Mouse (Mus musculus) cerebellum, adult 2 months (tissue): ENCODE results near the gene Man1c1. TPM values are rescaled to one million over a fixed set of nuclear protein-coding genes. Genes with fewer than 3 reads are reported as not detected.
A peak's percentile ranks its signal among the peaks of the same experiment; 100 is the strongest.

ENCODE experiments used
- DNase-seq, 2 experiments: peaks; one replicate each; pipeline ENCODE4 v3.0.0; 2021
- H3K27ac ChIP-seq: fragments of 200-500 bp; 2 replicates; pipeline ENCODE4 v1.5.1; 2012; ENCODE audit warnings: low read length, control low read depth, inconsistent platforms; ENCODE audit not compliant: insufficient read depth
- H3K27me3 ChIP-seq: fragments of 200-500 bp; 2 replicates; pipeline ENCODE4 v1.6.1; 2012; ENCODE audit warnings: inconsistent platforms, mild to moderate bottlenecking, low read length, moderate library complexity; ENCODE audit not compliant: control insufficient read depth, insufficient read depth
- H3K4me1 ChIP-seq: fragments of 200-500 bp; 2 replicates; pipeline ENCODE4 v1.6.1; 2011; ENCODE audit warnings: low read length; ENCODE audit not compliant: control insufficient read depth, insufficient read depth
- H3K4me3 ChIP-seq: fragments of 200-500 bp; replicated peaks from 2 replicates; pipeline ENCODE3; 2011; ENCODE audit warnings: mild to moderate bottlenecking, low read depth, low read length, control low read depth; ENCODE audit not compliant: insufficient read depth
- CTCF ChIP-seq: fragments of 200-500 bp; IDR thresholded peaks from 2 replicates; pipeline ENCODE4 v1.5.1; 2011; ENCODE audit warnings: low read depth, mild to moderate bottlenecking, control low read depth, low read length, moderate library complexity, borderline replicate concordance; ENCODE audit not compliant: insufficient read depth
- POLR2A ChIP-seq: fragments of 200-500 bp; IDR thresholded peaks from 2 replicates; pipeline ENCODE4 v1.6.1; 2011; ENCODE audit warnings: low read length, control low read depth, borderline replicate concordance; ENCODE audit not compliant: insufficient read depth
- WGBS: fragments of 180-500 bp; shearing (Covaris S2); methylation state at CpG from one replicate; pipeline ENCODE4 v1.1.7; 2018; 5-methylcytosine and 5-hydroxymethylcytosine counted together
- polyA plus RNA-seq: library from polyadenylated mRNA; depleted of rRNA; stranded (reverse); fragments of >200 nt; gene quantifications from 2 replicates; pipeline ENCODE4 v1.2.3, GENCODE M21; 2012

The Man1c1 gene
- polyA plus RNA-seq, 1 experiment = 30.1 TPM

DNA sequence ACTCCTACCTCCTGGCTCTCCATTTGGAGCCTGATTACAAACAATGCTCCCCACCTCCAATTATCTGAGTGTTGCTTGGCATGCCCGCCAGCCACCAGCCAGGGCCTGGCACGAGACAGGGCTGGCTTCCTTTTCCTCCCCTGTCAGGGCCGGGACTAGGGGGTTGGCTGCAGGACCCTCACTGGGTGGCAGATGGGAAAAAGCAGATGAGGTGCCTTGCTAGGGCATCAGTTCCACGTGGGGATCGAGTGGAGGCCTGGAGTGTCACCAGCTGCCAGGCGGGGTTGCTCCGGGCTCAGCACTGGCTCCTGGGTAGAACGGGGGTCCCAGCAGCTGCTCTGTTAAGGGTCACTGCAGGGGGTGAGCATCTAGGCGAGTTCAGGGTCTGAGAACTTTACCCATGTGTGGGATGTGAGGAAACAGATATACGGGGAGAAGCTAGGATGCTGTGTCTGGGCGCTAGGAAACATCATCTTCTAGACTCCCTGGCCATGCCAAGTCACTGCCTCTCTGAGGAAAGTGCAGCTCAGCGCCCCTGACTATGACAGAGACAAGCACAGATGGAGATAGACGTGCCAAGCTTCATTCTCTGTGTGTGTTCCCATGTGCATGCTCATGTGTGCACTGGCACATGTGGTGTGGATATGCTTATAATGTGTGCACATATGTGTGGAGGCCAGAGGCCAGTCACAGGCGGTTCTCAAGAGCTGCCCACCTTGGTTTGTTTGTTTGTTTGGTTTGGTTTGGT is 133.2 kb downstream of the Man1c1 start:
- peak overlapping the region; percentile 29 for H3K27ac ChIP-seq
- 24% methylated on average over 14 of the region's 14 CpGs for WGBS

DNA sequence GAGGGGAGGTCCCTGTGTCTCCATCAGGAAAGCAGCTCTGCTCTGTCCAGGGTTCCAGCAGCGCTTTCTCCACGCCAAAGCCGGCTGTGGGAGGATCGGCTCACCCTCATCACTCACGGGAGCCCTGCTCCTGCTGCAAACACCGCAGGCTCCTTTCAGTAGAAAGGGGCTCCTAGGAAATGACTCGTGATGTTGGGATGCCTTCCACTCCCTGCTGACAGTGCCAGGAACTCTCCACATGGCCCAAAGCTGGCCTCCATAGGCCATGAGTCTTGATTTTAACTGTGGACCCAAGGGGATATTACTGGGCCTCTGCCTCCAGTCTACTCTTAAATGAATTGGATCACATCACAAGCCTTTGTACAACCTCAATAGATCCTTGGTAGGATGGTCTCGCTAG is 134.3 kb downstream of the Man1c1 start:
- 78% methylated on average over 8 of the region's 8 CpGs for WGBS
- H3K4me1 ChIP-seq = peaks cover 36% of the 10 kb centered on the region
- H3K27ac ChIP-seq = no peak overlapping the region; the same call in 1 of the 2 replicates
- H3K27me3 ChIP-seq = no peaks in the 10 kb centered on the region
- DNase-seq = no peak
- H3K4me3 ChIP-seq = no peak overlapping the region
- TF ChIP-seq CTCF (no peak), POLR2A (no peak)

More for the DNA sequence above, 133.2 kb downstream of the Man1c1 start:
- no peak for DNase-seq
- Histone ChIP-seq H3K4me3 (no peak overlapping the region), H3K4me1 (peaks cover 41% of the 10 kb centered on the region), H3K27me3 (no peaks in the 10 kb centered on the region)
- no peak for TF ChIP-seq POLR2A
- TF ChIP-seq CTCF = no peak

DNA sequence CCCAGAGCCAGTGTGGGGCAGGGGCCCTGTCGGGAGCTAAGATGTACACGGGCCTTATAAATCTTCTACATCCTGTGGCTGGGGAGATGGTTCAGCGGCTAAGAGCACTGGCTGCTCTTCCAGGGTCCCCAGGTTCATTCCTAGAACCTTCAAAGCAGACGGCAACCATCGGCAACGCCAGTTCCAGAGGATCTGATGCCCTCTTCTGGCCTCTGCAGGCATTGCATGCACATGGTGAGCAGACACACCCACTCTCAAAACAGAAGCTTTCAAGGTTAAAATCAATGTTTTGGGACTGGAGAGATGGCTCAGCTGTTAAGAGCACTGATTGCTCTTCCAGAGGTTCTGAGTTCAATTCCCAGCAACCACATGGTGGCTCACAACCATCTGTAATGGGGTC is 134.9 kb downstream of the Man1c1 start:
- TF ChIP-seq CTCF = peak; percentile 53
- no peak for TF ChIP-seq POLR2A
- Histone ChIP-seq H3K4me1 (peaks cover 42% of the 10 kb centered on the region), H3K27me3 (no peaks in the 10 kb centered on the region), H3K4me3 (no peak overlapping the region), H3K27ac (no peak overlapping the region)
- WGBS = 72% methylated on average over 6 of the region's 6 CpGs
- no peak for DNase-seq

DNA sequence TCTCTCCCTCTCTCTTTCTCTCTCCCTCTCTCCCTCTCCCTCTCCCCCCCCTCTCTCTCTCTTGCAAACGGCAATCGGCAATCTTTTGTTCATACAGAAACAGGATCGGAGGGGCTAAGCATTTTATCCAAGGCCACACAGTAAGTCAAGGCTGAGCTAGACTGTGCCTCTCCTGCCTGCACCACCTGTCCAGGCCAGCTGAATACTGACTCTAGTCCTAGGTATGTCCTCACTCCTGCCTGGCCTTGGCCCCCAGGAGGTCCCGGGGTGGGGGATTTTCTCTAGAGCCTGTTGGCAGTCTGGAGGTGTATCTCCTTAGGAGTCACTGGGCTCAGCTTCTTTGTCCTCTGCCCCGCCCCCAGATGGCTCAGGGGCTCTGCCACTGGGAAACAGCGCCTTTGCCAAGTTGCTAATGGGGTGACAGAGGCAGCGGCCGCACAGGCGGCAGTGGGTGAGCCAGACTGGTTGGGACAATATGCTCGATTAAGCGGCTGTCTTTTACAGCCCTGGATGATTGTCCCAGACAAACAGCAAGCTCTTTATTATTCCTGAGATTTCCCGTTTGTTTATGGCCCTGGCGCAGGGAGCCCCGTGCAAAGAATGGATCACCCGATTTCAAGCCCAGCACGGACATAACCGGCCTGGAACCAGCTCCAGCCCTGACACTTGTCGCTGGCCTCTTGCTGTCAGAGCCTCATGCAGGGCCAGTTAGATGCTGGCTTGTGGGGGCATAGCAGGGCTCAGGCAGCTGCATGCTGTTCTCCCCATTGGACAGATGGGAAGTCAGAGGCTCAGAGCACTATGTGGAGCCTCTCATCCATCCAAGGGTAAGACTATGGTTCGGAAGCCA is 136.5 kb downstream of the Man1c1 start:
- WGBS = 25% methylated on average over 19 of the region's 19 CpGs
- peaks cover 54% of the 10 kb centered on the region for H3K4me1 ChIP-seq
- H3K27ac ChIP-seq = peak overlapping the region; percentile 4; the same call in 1 of the 2 replicates
- H3K27me3 ChIP-seq = no peaks in the 10 kb centered on the region
- TF ChIP-seq CTCF (no peak), POLR2A (no peak)
- no peak overlapping the region for H3K4me3 ChIP-seq
- DNase-seq = peak; percentile 62 to 66

DNA sequence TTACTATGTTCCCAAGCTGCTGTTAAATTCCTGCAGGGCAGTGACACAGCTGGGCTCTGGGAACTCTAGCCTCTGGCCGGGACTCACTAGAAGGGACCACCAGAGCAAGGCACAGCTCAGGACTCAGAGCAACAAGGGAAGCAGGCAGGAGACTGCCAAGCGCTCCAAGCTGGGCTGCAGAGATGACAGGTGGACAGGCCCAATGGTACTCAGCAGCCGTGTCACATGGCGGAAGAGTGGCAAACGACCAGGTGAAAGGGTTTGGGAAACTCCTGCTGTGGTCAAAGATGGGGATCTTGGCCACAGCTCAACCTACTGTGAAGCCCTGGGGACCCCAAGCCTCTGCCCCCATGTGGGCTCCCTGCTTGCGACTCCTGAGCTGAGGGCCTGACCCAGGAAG is 140.0 kb downstream of the Man1c1 start:
- peaks cover 47% of the 10 kb centered on the region for H3K4me1 ChIP-seq
- H3K4me3 ChIP-seq = no peak overlapping the region
- H3K27me3 ChIP-seq = no peaks in the 10 kb centered on the region
- TF ChIP-seq CTCF = no peak
- H3K27ac ChIP-seq = peak overlapping the region; percentile 2; the same call in 1 of the 2 replicates
- 33% methylated on average over 6 of the region's 6 CpGs for WGBS
- no peak for DNase-seq

DNA sequence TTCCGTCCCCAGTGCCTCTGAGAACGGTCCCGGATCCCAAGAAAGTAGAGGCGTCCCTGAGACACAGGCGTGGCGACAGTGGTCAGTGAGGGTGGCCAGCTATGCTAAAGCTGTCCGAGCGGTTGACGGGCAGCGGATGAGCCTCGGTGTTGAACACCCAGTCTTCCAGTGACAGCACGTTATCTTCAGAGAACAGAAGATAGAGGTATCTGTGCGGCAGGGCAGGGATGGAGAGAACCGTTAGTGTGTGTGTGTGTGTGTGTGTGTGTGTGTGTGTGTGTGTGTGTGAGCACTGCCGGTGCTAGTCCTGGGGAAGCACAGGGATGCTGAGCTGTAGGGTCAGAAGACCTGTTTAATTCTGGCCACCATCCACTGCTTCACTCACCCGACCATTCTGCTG is 140.5 kb downstream of the Man1c1 start:
- Histone ChIP-seq H3K27ac (peak overlapping the region; percentile 2; the same call in 1 of the 2 replicates), H3K4me1 (peaks cover 43% of the 10 kb centered on the region), H3K27me3 (no peaks in the 10 kb centered on the region), H3K4me3 (no peak overlapping the region)
- 71% methylated on average over 16 of the region's 16 CpGs for WGBS
- DNase-seq = no peak
- TF ChIP-seq CTCF (no peak), POLR2A (no peak)

DNA sequence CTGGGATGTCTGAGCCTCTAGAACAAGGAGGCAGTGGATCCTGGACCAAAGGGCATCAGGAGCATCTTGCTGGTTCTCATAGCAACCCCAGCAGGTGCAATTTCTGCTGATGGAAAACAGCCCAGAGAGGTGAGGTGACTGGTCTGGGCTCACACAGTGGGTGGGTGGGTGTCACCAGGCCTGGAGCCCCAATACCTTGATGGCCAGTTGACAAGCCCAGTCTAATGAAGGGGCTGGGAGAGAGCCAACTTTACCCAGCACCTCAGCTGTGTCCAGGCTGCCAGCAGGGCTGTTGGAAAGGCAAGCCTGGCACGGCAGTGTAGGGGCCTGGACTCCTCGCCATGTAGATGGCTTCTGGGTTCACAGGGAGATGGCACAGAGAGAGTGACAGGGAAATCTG is 142.1 kb downstream of the Man1c1 start:
- Histone ChIP-seq H3K27ac (peak overlapping the region; percentile 20; the same call in 1 of the 2 replicates), H3K4me3 (no peak overlapping the region), H3K27me3 (no peaks in the 10 kb centered on the region), H3K4me1 (peaks cover 29% of the 10 kb centered on the region)
- TF ChIP-seq CTCF (no peak), POLR2A (no peak)
- peak; percentile 61 to 71 for DNase-seq
- 15% methylated on average over 2 of the region's 2 CpGs for WGBS

DNA sequence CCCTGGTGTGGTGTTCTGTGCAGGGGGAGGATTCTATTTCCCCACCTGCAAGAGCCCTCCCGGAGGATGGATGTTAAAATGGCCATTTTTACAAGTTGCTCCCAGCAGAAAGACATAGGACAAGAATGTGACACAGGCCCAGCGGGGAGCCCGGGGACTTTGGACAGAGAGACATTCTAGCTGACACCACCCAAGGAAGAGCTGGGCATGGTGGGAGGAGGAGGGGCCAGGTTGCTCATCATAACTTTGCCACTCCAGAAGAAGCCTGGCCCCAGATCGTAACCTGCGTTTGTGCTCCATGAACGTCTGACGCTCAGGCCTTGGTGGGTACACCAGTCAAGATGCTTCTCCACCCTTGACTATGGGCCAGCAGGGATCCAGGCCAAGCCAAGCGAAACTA is 143.4 kb downstream of the Man1c1 start:
- Histone ChIP-seq H3K4me1 (peaks cover 29% of the 10 kb centered on the region), H3K27ac (0 out of 2 replicates have a peak overlapping the region, but pooled peaks have one; percentile 10), H3K27me3 (no peaks in the 10 kb centered on the region), H3K4me3 (no peak overlapping the region)
- 78% methylated on average over 8 of the region's 8 CpGs for WGBS
- TF ChIP-seq CTCF = no peak
- TF ChIP-seq POLR2A = no peak
- no peak for DNase-seq
